Mouse (Mus musculus) heart, embryonic 13.5 days (tissue): Measurements from ENCODE around the gene Gigyf1. TPM values are rescaled to one million over a fixed set of nuclear protein-coding genes. Genes with fewer than 3 reads are reported as not detected.
A peak's percentile ranks its signal among the peaks of the same experiment; 100 is the strongest.

ENCODE experiments used
- ATAC-seq: fragments of 200-750 bp; cut with Nextera tagmentation; 2 replicates; pipeline ENCODE4 v1.8.0; 2017; ENCODE audit warnings: moderate TSS enrichment; ENCODE audit not compliant: insufficient number of reproducible peaks, low FRiP score, low TSS enrichment; ENCODE audit errors: extremely low read depth
- H3K27ac ChIP-seq: fragments of 300-500 bp; sonication (generic); replicated peaks from 2 replicates; pipeline ENCODE4 v1.5.1; 2015; ENCODE audit warnings: moderate library complexity, mild to moderate bottlenecking, inconsistent platforms
- H3K27me3 ChIP-seq: fragments of 300-500 bp; sonication (generic); replicated peaks from 2 replicates; pipeline ENCODE4 v1.6.1; 2015; ENCODE audit warnings: mild to moderate bottlenecking, inconsistent platforms
- H3K36me3 ChIP-seq: fragments of 300-500 bp; sonication (generic); 2 replicates; pipeline ENCODE4 v1.6.1; 2015; ENCODE audit warnings: mild to moderate bottlenecking, inconsistent platforms
- H3K4me1 ChIP-seq: fragments of 300-500 bp; sonication (generic); 2 replicates; pipeline ENCODE4 v1.6.1; 2015; ENCODE audit warnings: inconsistent platforms
- H3K4me2 ChIP-seq: fragments of 300-500 bp; sonication (generic); 2 replicates; pipeline ENCODE4 v1.6.1; 2015; ENCODE audit warnings: inconsistent platforms, mild to moderate bottlenecking, moderate library complexity
- H3K4me3 ChIP-seq: fragments of 300-500 bp; sonication (generic); 2 replicates; pipeline ENCODE4 v1.5.1; 2015; ENCODE audit warnings: moderate library complexity, mild to moderate bottlenecking, inconsistent platforms
- H3K9ac ChIP-seq: fragments of 300-500 bp; sonication (generic); 2 replicates; pipeline ENCODE4 v1.6.1; 2015; ENCODE audit warnings: inconsistent platforms, mild to moderate bottlenecking, moderate library complexity
- H3K9me3 ChIP-seq: fragments of 300-500 bp; sonication (generic); 2 replicates; pipeline ENCODE4 v1.6.1; 2016; ENCODE audit warnings: inconsistent platforms
- WGBS: fragments of 180-500 bp; shearing (Covaris S2); methylation state at CpG from one replicate; pipeline ENCODE4 v1.1.7; 2015; ENCODE audit warnings: mixed read lengths; 5-methylcytosine and 5-hydroxymethylcytosine counted together
- polyA plus RNA-seq: library from polyadenylated mRNA; unstranded; fragments of >200 nt; fragmentation: Nextera tagmentation; extraction: Ambion mirVana; gene quantifications from 2 replicates; pipeline ENCODE4 v1.2.1, GENCODE M21; 2015

Gigyf1 gene
- polyA plus RNA-seq, 1 experiment from 2014 or later = 8.8 TPM

- 45% methylated on average over 7 of the region's 7 CpGs for WGBS
- Histone ChIP-seq H3K9me3 (no peaks in the 10 kb centered on the region), H3K9ac (no peak overlapping the region), H3K27me3 (no peaks in the 10 kb centered on the region), H3K4me3 (no peak overlapping the region), H3K4me1 (peaks cover 5% of the 10 kb centered on the region), H3K4me2 (0 out of 2 replicates have a peak overlapping the region, but pooled peaks have one; percentile 6), H3K36me3 (no peaks in the 10 kb centered on the region), H3K27ac (no peak overlapping the region)
- no peak for ATAC-seq
These were observed 21.0 kb downstream of the Gigyf1 start for GRCm38 (mm10) chr5:137539291-137539801.

- Histone ChIP-seq H3K27ac (no peak overlapping the region), H3K27me3 (no peaks in the 10 kb centered on the region), H3K9me3 (no peaks in the 10 kb centered on the region), H3K4me3 (no peak overlapping the region), H3K36me3 (no peaks in the 10 kb centered on the region), H3K9ac (no peak overlapping the region), H3K4me2 (no peak overlapping the region), H3K4me1 (peaks cover 5% of the 10 kb centered on the region)
- ATAC-seq = no peak
- 70% methylated on average over 6 of the region's 6 CpGs for WGBS
These were observed 22.6 kb downstream of the Gigyf1 start for GRCm38 (mm10) chr5:137540991-137541390.

GRCm38 (mm10) chr5:137541768-137542540 is 23.6 kb downstream of the Gigyf1 start:
- no peak overlapping the region for H3K27ac ChIP-seq
- no peaks in the 10 kb centered on the region for H3K9me3 ChIP-seq
- no peak overlapping the region for H3K4me2 ChIP-seq
- WGBS = 58% methylated on average over 5 of the region's 5 CpGs
- H3K4me1 ChIP-seq = peaks cover 5% of the 10 kb centered on the region
- H3K9ac ChIP-seq = no peak overlapping the region
- H3K27me3 ChIP-seq = no peaks in the 10 kb centered on the region
- no peak overlapping the region for H3K4me3 ChIP-seq
- no peaks in the 10 kb centered on the region for H3K36me3 ChIP-seq
- no peak for ATAC-seq

GRCm38 (mm10) chr5:137544926-137545325 is 26.6 kb downstream of the Gigyf1 start:
- H3K9ac ChIP-seq = no peak overlapping the region
- H3K4me1 ChIP-seq = no peaks in the 10 kb centered on the region
- no peaks in the 10 kb centered on the region for H3K36me3 ChIP-seq
- ATAC-seq = no peak
- H3K27ac ChIP-seq = no peak overlapping the region
- no peaks in the 10 kb centered on the region for H3K9me3 ChIP-seq
- no peak overlapping the region for H3K4me3 ChIP-seq
- WGBS = 61% methylated on average over 6 of the region's 6 CpGs
- no peak overlapping the region for H3K4me2 ChIP-seq
- peaks cover 6% of the 10 kb centered on the region; the same call in 1 of the 2 replicates for H3K27me3 ChIP-seq

GRCm38 (mm10) chr5:137545596-137545995 is 27.2 kb downstream of the Gigyf1 start:
- 68% methylated on average over 4 of the region's 4 CpGs for WGBS
- no peaks in the 10 kb centered on the region for H3K9me3 ChIP-seq
- no peak overlapping the region for H3K4me2 ChIP-seq
- no peak overlapping the region for H3K9ac ChIP-seq
- H3K4me3 ChIP-seq = no peak overlapping the region
- H3K4me1 ChIP-seq = no peaks in the 10 kb centered on the region
- no peak for ATAC-seq
- peaks cover 8% of the 10 kb centered on the region; the same call in 1 of the 2 replicates for H3K27me3 ChIP-seq
- no peaks in the 10 kb centered on the region for H3K36me3 ChIP-seq
- H3K27ac ChIP-seq = no peak overlapping the region

GRCm38 (mm10) chr5:137549840-137550239 is 31.5 kb downstream of the Gigyf1 start:
- H3K4me3 ChIP-seq = no peak overlapping the region
- no peaks in the 10 kb centered on the region for H3K36me3 ChIP-seq
- H3K4me2 ChIP-seq = no peak overlapping the region
- peaks cover 47% of the 10 kb centered on the region for H3K27me3 ChIP-seq
- H3K27ac ChIP-seq = no peak overlapping the region
- no peaks in the 10 kb centered on the region for H3K9me3 ChIP-seq
- 69% methylated on average over 2 of the region's 2 CpGs for WGBS
- no peak overlapping the region for H3K9ac ChIP-seq
- peaks cover 7% of the 10 kb centered on the region; the same call in 1 of the 2 replicates for H3K4me1 ChIP-seq
- ATAC-seq = no peak

GRCm38 (mm10) chr5:137551119-137551518 is 32.8 kb downstream of the Gigyf1 start:
- WGBS = 64% methylated on average over 5 of the region's 5 CpGs
- Histone ChIP-seq H3K9me3 (no peaks in the 10 kb centered on the region), H3K4me3 (no peak overlapping the region), H3K4me2 (no peak overlapping the region), H3K4me1 (peaks cover 7% of the 10 kb centered on the region; the same call in 1 of the 2 replicates), H3K27me3 (peaks cover 60% of the 10 kb centered on the region), H3K27ac (no peak overlapping the region), H3K36me3 (no peaks in the 10 kb centered on the region), H3K9ac (no peak overlapping the region)
- no peak for ATAC-seq

- H3K27ac ChIP-seq = no peak overlapping the region
- H3K9me3 ChIP-seq = no peaks in the 10 kb centered on the region
- H3K27me3 ChIP-seq = peaks cover 62% of the 10 kb centered on the region
- H3K9ac ChIP-seq = no peak overlapping the region
- H3K36me3 ChIP-seq = no peaks in the 10 kb centered on the region
- peak overlapping the region; percentile 56 for H3K4me2 ChIP-seq
- peaks cover 7% of the 10 kb centered on the region; the same call in 1 of the 2 replicates for H3K4me1 ChIP-seq
- peak overlapping the region; percentile 27; the same call in 1 of the 2 replicates for H3K4me3 ChIP-seq
- no peak for ATAC-seq
- 27% methylated on average over 6 of the region's 6 CpGs for WGBS
These were observed 34.7 kb downstream of the Gigyf1 start for GRCm38 (mm10) chr5:137553000-137553399.

GRCm38 (mm10) chr5:137553411-137553837 is 35.1 kb downstream of the Gigyf1 start, which contains the start of gene Actl6b:
Actl6b (plus strand) TSS chr5:137553517.
- WGBS = under 1% methylated on average over 37 of the region's 37 CpGs

GRCm38 (mm10) chr5:137553898-137554297 is 35.5 kb downstream of the Gigyf1 start:
- no peak for ATAC-seq
- 32% methylated on average over 11 of the region's 11 CpGs for WGBS
- Histone ChIP-seq H3K9me3 (no peaks in the 10 kb centered on the region), H3K27me3 (peaks cover 65% of the 10 kb centered on the region), H3K4me1 (peaks cover 7% of the 10 kb centered on the region; the same call in 1 of the 2 replicates), H3K36me3 (no peaks in the 10 kb centered on the region), H3K4me2 (no peak overlapping the region), H3K9ac (no peak overlapping the region), H3K27ac (no peak overlapping the region), H3K4me3 (no peak overlapping the region)

More at GRCm38 (mm10) chr5:137553411-137553837, 35.1 kb downstream of the Gigyf1 start, which contains the start of gene Actl6b:
- Histone ChIP-seq H3K4me1 (peaks cover 7% of the 10 kb centered on the region; the same call in 1 of the 2 replicates), H3K9me3 (no peaks in the 10 kb centered on the region), H3K27me3 (peaks cover 62% of the 10 kb centered on the region), H3K27ac (no peak within 1 kb of the TSS), H3K4me3 (peak within 1 kb of the TSS; percentile 27; the same call in 1 of the 2 replicates), H3K9ac (no peak within 1 kb of the TSS), H3K4me2 (peak within 1 kb of the TSS; percentile 56), H3K36me3 (no peaks in the 10 kb centered on the region)
- ATAC-seq = no peak

- Histone ChIP-seq H3K4me1 (no peaks in the 10 kb centered on the region), H3K27ac (no peak overlapping the region), H3K4me2 (no peak overlapping the region), H3K27me3 (peaks cover 23% of the 10 kb centered on the region), H3K9me3 (no peaks in the 10 kb centered on the region), H3K9ac (no peak overlapping the region), H3K4me3 (no peak overlapping the region), H3K36me3 (no peaks in the 10 kb centered on the region)
- no peak for ATAC-seq
- WGBS = 59% methylated on average over 6 of the region's 6 CpGs
These were observed 43.2 kb downstream of the Gigyf1 start for GRCm38 (mm10) chr5:137561556-137561955.
